Mouse (Mus musculus): ENCODE data around the gene Iqcb1.
"Not testable (repeated sequence)": the region's sequence is repeated elsewhere in the genome, so short reads cannot be mapped to it uniquely, and the experiment has no call there.

The Iqcb1 gene

GRCm38 (mm10) chr16:36828054-36828786 is at the start of gene Iqcb1:
Gene Iqcb1, plus strand, starts transcription at chr16:36828385.
- peak; percentile 83 for DNase-seq

GRCm38 (mm10) chr16:36784146-36784545 is 44.0 kb upstream of the Iqcb1 start:
- DNase-seq = no peak

- DNase-seq = peak; percentile 55
These were observed 43.4 kb upstream of the Iqcb1 start, which contains the start of gene Slc15a2 for GRCm38 (mm10) chr16:36784594-36785313. Gene Slc15a2, minus strand, starts transcription at chr16:36784962.

- DNase-seq = peak; percentile 42
These were observed 41.7 kb upstream of the Iqcb1 start for GRCm38 (mm10) chr16:36786466-36786865.

- no peak for DNase-seq
These were observed 38.0 kb upstream of the Iqcb1 start for GRCm38 (mm10) chr16:36790166-36790565.

GRCm38 (mm10) chr16:36794976-36795375 is 33.2 kb upstream of the Iqcb1 start:
- DNase-seq = no peak

- DNase-seq = no peak
These were observed 29.9 kb upstream of the Iqcb1 start for GRCm38 (mm10) chr16:36798334-36798733.

- DNase-seq = no peak
These were observed 25.8 kb upstream of the Iqcb1 start for GRCm38 (mm10) chr16:36802361-36802760.

- peak; percentile 48 for DNase-seq
These were observed 19.6 kb upstream of the Iqcb1 start for GRCm38 (mm10) chr16:36808616-36809015.

- DNase-seq = no peak
These were observed 14.5 kb upstream of the Iqcb1 start for GRCm38 (mm10) chr16:36813680-36814079.

- no peak for DNase-seq
These were observed 11.3 kb upstream of the Iqcb1 start for GRCm38 (mm10) chr16:36816916-36817315.

GRCm38 (mm10) chr16:36817321-36817926 is 10.8 kb upstream of the Iqcb1 start:
- DNase-seq = peak; percentile 86

- DNase-seq = no peak
These were observed 8.2 kb upstream of the Iqcb1 start for GRCm38 (mm10) chr16:36820016-36820415.

- DNase-seq = no peak
These were observed 7.4 kb upstream of the Iqcb1 start for GRCm38 (mm10) chr16:36820747-36821146.

GRCm38 (mm10) chr16:36821474-36821873 is 6.7 kb upstream of the Iqcb1 start:
- no peak for DNase-seq

- DNase-seq = no peak
These were observed 553 bp upstream of the Iqcb1 start for GRCm38 (mm10) chr16:36827611-36828053.

GRCm38 (mm10) chr16:36828820-36829219 is 635 bp downstream of the Iqcb1 start:
- no peak for DNase-seq

- not testable (repeated sequence) for DNase-seq
These were observed 18.7 kb downstream of the Iqcb1 start for GRCm38 (mm10) chr16:36846894-36847293.

- no peak for DNase-seq
These were observed 23.0 kb downstream of the Iqcb1 start for GRCm38 (mm10) chr16:36851202-36851601.

GRCm38 (mm10) chr16:36863585-36863984 is 35.4 kb downstream of the Iqcb1 start:
- DNase-seq = no peak

GRCm38 (mm10) chr16:36869442-36869841 is 41.3 kb downstream of the Iqcb1 start:
- no peak for DNase-seq

- peak; percentile 100 for DNase-seq
These were observed 46.5 kb downstream of the Iqcb1 start, which contains the start of the genes Eaf2 and Golgb1 for GRCm38 (mm10) chr16:36874583-36875275. Gene Eaf2, minus strand, starts transcription at chr16:36875003. Gene Golgb1, plus strand, starts transcription at chr16:36875140.
